In the genomic region with DNA sequence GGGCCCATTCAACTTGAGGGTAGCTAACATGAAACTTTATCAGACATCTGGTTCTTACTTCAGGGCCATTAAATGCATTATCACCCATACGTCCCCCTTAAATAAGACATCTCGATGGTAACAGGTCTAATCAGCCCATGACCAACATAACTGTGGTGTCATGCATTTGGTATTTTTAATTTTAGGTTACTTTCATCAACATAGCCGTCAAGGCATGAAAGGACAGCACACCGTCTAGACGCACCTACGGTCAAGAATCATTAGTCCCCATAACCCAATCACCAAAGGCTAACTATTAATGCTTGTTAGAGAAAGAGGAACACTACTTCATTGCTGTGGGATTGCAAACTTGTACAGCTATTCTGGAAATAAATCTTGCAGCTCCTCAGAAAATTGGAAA, we compare ENCODE assay signal across 24 mouse cellular contexts. TPM values are rescaled to one million over a fixed set of nuclear protein-coding genes. Genes with fewer than 3 reads are reported as not detected.
DNase-seq lines count a peak whose midpoint lies in the region; ATAC-seq lines count a peak whose summit lies in the region.
"Had no signal": no experiment of that assay in that cellular context is flagged by ENCODE, and none has a peak within 500 bp of the region (broad histone marks: within the 10 kb centered on the region; RNA-seq: fewer than 3 reads in every experiment).

No protein-coding gene starts in this region.

- no peak overlapping the region for H3K9ac ChIP-seq in forebrain, embryonic 12.5 days
- H3K9ac ChIP-seq: liver, embryonic 12.5 days; lung, embryonic 15.5 days; midbrain, embryonic 12.5 days; neural tube, embryonic 13.5 days had no signal

- H3K27me3 ChIP-seq in forebrain, embryonic 12.5 days: no peaks in the 10 kb centered on the region
- H3K27me3 ChIP-seq: liver, embryonic 12.5 days; lung, embryonic 15.5 days; midbrain, embryonic 12.5 days; neural tube, embryonic 13.5 days had no signal

- H3K4me1 ChIP-seq in forebrain, embryonic 12.5 days: 0 out of 2 replicates have a peak, but pooled peaks cover 2% of the 10 kb centered on the region
- H3K4me1 ChIP-seq: liver, embryonic 12.5 days; lung, embryonic 15.5 days; midbrain, embryonic 12.5 days had no signal

- DNase-seq in frontal cortex, postnatal 36 days (ENCODE audit: low spot score in 2 of 2): no peak
- DNase-seq in NIH3T3 (ENCODE audit: low read depth): peak; percentile 27
- peak; percentile 16 for DNase-seq in fibroblast of lung, adult 2 months (ENCODE audit: low read depth)
- no peak for DNase-seq in left cerebral cortex, adult 18-20 months (ENCODE audit: low spot score in 2 of 2)
- DNase-seq in urinary bladder, postnatal 4 days (ENCODE audit: low spot score in 2 of 2): no peak
- DNase-seq: adrenal gland, postnatal 25 days; B cell, adult 2 months; cerebellum, adult 11-12 months; cerebellum, postnatal 25 days; heart, postnatal 36 days; kidney, adult 11 months; lung, postnatal 4 days; thymus, postnatal 36 days had no signal

- WGBS in forebrain, embryonic 12.5 days: 89% methylated on average over 6 of the region's 6 CpGs

- H3K27ac ChIP-seq in forebrain, embryonic 12.5 days: no peak overlapping the region
- H3K27ac ChIP-seq: hindbrain, postnatal 0 days; kidney, postnatal 0 days; layer of hippocampus, adult 2 months; liver, embryonic 12.5 days; lung, embryonic 15.5 days; midbrain, embryonic 12.5 days; neural tube, embryonic 13.5 days had no signal

- no peak overlapping the region for H3K4me3 ChIP-seq in forebrain, embryonic 12.5 days (replicated peaks)
- H3K4me3 ChIP-seq: layer of hippocampus, adult 2 months; liver, embryonic 12.5 days; lung, embryonic 15.5 days; midbrain, embryonic 12.5 days; neural tube, embryonic 13.5 days had no signal

- no peaks in the 10 kb centered on the region for H3K36me3 ChIP-seq in forebrain, embryonic 12.5 days (replicated peaks)
- H3K36me3 ChIP-seq: liver, embryonic 12.5 days; lung, embryonic 15.5 days; midbrain, embryonic 12.5 days; neural tube, embryonic 13.5 days had no signal

- H3K4me2 ChIP-seq in forebrain, embryonic 12.5 days: no peak overlapping the region
- H3K4me2 ChIP-seq: liver, embryonic 12.5 days; lung, embryonic 15.5 days; midbrain, embryonic 12.5 days; neural tube, embryonic 13.5 days had no signal

- H3K9me3 ChIP-seq in forebrain, embryonic 12.5 days: no peaks in the 10 kb centered on the region
- H3K9me3 ChIP-seq: liver, embryonic 12.5 days; lung, embryonic 15.5 days; midbrain, embryonic 12.5 days; neural tube, embryonic 13.5 days had no signal

- peak; percentile 93 for ATAC-seq in frontal cortex, adult (ENCODE audit: low TSS enrichment)
- 0 out of 2 replicates have a peak, but pooled peaks have one; percentile 50 for ATAC-seq in monocyte, adult 5-6 weeks (replicated peaks; ENCODE audit: insufficient number of reproducible peaks, low FRiP score, low TSS enrichment, poor library complexity, severe bottlenecking)
- ATAC-seq in forebrain, embryonic 12.5 days (ENCODE audit: low FRiP score): no peak
- ATAC-seq: forebrain, embryonic 14.5 days; hindbrain, postnatal 0 days; liver, embryonic 12.5 days had no signal

RNA-seq across cellular contexts. Expression of gene Nfasc, which starts 49.5 kb away (rescaled TPM):
- not detected in 3 replicates for total RNA-seq in monocyte, adult 5-6 weeks (2017)
- total RNA-seq in left cerebral cortex, adult 18-20 months (2021): 100 to 1,000 TPM; 128 to 134 TPM
- 31.9 and 35.5 TPM in 2 replicates for polyA plus RNA-seq in forebrain, embryonic 12.5 days (2016; fragmentation: Nextera tagmentation; extraction: Ambion mirVana)

Comparison
In these comparisons a context has a peak if more than half of its experiments do, and no peak if none do; other contexts are left out.
1. DNase-seq: peak in NIH3T3 (single experiment) and fibroblast of lung, adult 2 months (single experiment); none in frontal cortex, postnatal 36 days (0 of 2), left cerebral cortex, adult 18-20 months (0 of 2) and urinary bladder, postnatal 4 days (0 of 2).
2. RNA of gene Nfasc, which starts 49.5 kb away (total RNA-seq): 128 to 134 TPM in left cerebral cortex, adult 18-20 months; not detected in monocyte, adult 5-6 weeks; every median in the first group is over 100 times any median in the second.